Mouse (Mus musculus) CD4-positive naive resting alpha-beta T cell, adult 57 days (primary cell): ENCODE results near the gene Elovl5. TPM values are rescaled to one million over a fixed set of nuclear protein-coding genes. Genes with fewer than 3 reads are reported as not detected.

ENCODE experiments used
- total RNA-seq: library from RNA; stranded (reverse); gene quantifications from one replicate; pipeline ENCODE4 v1.2.4, GENCODE M21; 2023

Elovl5 gene
- 170 TPM for total RNA-seq

GRCm38 (mm10) chr9:77917074-77917621 is at the start of gene Elovl5:
Gene Elovl5 (plus strand): TSS chr9:77917364.

Other genes with a start within 250 kb of the Elovl5 start
- 35.6 TPM for gene Gclc, start 162.8 kb upstream of the Elovl5 start, total RNA-seq
- not detected for gene Gcm1, start 134.6 kb downstream of the Elovl5 start, total RNA-seq
- gene Fbxo9, start 191.7 kb downstream of the Elovl5 start, total RNA-seq: 41.1 TPM
- 8.4 TPM for gene Ick, start 191.8 kb downstream of the Elovl5 start, total RNA-seq